Mouse (Mus musculus): ENCODE data around the gene Polr3gl.
A peak's percentile ranks its signal among the peaks of the same experiment; 100 is the strongest.

The Polr3gl gene

GRCm38 (mm10) chr3:96598156-96599068 lies 4.4 kb upstream of the Polr3gl start:
- no peak for DNase-seq (ENCODE audit: extremely low spot score, low spot score)

DNA sequence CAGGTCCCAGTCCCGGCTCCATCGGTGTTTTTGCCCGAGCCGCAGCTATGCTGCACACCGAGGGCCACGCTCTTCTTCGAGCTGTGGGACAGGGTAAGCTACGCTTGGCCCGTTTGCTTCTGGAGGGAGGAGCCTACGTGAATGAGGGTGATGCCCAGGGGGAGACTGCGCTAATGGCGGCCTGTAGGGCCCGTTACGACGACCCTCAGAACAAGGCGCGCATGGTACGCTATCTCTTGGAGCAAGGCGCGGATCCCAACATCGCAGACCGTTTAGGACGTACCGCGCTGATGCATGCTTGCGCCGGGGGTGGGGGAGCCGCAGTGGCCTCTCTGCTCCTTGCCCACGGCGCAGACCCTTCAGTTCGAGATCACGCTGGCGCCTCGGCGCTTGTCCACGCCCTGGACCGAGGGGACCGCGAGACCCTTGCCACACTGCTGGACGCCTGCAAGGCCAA lies 3.5 kb upstream of the Polr3gl start:
- peak; percentile 65 for DNase-seq (ENCODE audit: extremely low spot score, low spot score)

GRCm38 (mm10) chr3:96596855-96597254 lies 2.9 kb upstream of the Polr3gl start:
- DNase-seq (ENCODE audit: extremely low spot score, low spot score): no peak

DNA sequence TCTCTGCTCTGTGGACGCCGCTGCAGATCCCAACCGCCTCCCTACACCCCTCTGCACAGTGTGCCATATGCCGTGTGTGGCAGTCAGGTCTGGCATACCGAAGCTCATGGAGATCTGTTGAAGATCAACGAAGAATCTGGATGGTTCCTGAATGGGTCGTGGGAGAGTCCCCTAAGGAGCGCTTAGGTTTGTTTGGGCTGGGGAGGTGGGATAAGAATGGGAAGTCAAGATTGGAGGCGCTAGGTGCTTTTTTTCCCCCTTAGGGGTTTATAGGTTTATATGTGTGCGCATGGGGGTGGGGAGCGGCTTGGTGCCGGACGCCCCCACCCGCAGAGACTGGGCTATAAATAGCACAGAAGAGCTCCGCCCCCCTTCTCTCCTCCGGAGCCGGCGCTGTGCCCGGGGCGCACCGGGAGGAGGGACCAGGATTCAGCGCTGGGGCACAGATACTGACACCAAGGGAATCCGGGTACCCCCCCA lies 2.3 kb upstream of the Polr3gl start, which contains the start of gene Ankrd34a:
Gene Ankrd34a (plus strand): TSS at position 409 of the 480 bp plus-strand sequence.
- DNase-seq (ENCODE audit: extremely low spot score, low spot score): no peak

- no peak for DNase-seq (ENCODE audit: extremely low spot score, low spot score)
Observed at GRCm38 (mm10) chr3:96595661-96596060, 1.7 kb upstream of the Polr3gl start.

DNA sequence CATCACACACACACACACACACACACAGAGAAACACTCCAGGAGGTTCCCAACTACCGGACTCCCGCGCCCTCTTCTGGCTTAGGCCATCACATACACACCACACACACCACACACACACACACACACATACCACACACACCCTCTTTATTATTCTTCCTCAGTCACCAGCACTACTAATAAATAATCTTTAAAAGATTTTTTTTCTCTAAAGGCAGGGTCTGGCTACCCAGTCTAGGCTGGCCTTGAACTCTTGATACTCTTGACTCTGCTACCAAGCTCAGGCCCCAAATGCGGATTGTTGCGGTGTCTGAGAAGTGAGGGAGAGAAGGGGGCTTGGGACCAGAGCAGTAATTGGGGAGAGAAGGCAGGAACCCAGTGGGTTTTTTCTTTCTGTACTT lies 870 bp upstream of the Polr3gl start:
- DNase-seq (ENCODE audit: extremely low spot score, low spot score): no peak

DNA sequence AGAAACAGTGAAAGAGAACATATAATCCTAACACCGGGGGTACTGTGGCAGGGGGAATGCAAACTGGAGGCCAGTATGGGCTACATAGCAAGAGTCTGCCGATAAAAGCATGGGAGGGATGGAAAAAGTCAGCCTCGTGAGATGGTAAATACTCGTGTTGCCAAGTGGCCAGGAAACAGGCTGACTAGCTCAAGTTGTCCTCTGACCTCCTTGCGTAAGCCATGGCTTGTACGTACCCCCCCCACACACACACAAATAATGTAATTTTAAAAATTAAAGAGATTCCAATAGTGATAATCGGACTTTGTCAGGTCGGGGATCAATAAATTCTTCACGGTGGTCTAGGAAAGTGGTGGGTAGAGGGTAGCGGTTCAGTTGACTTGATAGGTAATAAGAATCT lies 607 bp downstream of the Polr3gl start:
- DNase-seq (ENCODE audit: extremely low spot score, low spot score): peak; percentile 47

- DNase-seq (ENCODE audit: extremely low spot score, low spot score): no peak
Observed at GRCm38 (mm10) chr3:96590657-96591056, 3.3 kb downstream of the Polr3gl start.

GRCm38 (mm10) chr3:96583386-96583785 lies 10.6 kb downstream of the Polr3gl start:
- no peak for DNase-seq (ENCODE audit: extremely low spot score, low spot score)

GRCm38 (mm10) chr3:96581771-96582515 lies 12.0 kb downstream of the Polr3gl start:
- DNase-seq (ENCODE audit: extremely low spot score, low spot score): no peak

- DNase-seq (ENCODE audit: extremely low spot score, low spot score): no peak
Observed at GRCm38 (mm10) chr3:96581141-96581540, 12.8 kb downstream of the Polr3gl start.

DNA sequence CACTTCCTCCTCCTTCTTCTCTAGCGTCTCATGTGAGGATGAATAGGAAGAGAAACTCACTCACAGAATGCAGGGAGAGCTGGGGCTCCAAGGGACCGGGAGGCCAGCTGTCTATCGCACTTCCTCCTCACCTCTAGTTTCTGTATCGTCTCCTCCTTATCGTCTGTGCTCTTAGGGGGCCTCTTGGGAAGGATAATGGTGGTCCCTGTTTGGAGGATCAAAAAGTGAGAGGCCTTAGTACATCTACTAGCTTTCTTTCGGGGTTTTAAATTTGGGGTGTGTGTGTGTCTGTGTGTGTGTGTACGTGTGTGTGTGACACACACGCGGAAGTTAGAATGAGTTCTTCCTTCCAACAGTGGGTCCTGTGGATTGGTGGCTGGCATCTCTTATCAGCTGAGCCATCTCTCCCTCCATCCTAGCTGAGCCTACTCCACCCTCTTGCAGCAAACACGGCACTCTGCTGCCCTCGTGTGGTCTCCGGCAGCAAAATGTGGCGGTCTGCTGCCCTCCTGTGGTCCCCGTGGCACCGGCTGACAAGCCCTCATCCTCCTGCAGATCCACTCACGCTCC lies 14.0 kb downstream of the Polr3gl start:
- peak; percentile 90 for DNase-seq (ENCODE audit: extremely low spot score, low spot score)

- no peak for DNase-seq (ENCODE audit: extremely low spot score, low spot score)
Observed at GRCm38 (mm10) chr3:96579239-96579750, 14.7 kb downstream of the Polr3gl start.

- no peak for DNase-seq (ENCODE audit: extremely low spot score, low spot score)
Observed at GRCm38 (mm10) chr3:96578561-96579238, 15.3 kb downstream of the Polr3gl start.

DNA sequence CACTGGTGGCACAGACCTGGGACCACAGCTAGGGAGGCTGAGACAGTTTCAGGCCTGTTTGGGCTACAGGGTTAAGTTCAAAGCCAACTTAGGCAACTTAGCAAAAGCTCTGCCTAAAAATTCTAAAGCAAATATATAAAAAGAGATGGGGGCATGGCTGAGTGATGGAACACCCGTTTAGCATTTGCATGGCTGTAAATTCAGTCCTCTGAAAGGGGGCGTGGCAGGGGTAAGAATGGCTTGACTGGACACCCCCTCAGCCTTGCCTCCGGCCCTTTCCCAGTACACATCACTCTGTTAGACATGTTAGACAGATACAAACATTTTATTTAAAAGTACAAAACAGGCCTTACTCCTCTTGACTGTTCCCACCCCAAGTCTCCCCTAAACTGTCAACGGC lies 16.4 kb downstream of the Polr3gl start:
- DNase-seq (ENCODE audit: extremely low spot score, low spot score): no peak

- peak; percentile 85 for DNase-seq (ENCODE audit: extremely low spot score, low spot score)
Observed at GRCm38 (mm10) chr3:96576690-96577541, 17.1 kb downstream of the Polr3gl start, which contains the start of gene Gm16253. Gm16253 (plus strand) TSS chr3:96576984.

DNA sequence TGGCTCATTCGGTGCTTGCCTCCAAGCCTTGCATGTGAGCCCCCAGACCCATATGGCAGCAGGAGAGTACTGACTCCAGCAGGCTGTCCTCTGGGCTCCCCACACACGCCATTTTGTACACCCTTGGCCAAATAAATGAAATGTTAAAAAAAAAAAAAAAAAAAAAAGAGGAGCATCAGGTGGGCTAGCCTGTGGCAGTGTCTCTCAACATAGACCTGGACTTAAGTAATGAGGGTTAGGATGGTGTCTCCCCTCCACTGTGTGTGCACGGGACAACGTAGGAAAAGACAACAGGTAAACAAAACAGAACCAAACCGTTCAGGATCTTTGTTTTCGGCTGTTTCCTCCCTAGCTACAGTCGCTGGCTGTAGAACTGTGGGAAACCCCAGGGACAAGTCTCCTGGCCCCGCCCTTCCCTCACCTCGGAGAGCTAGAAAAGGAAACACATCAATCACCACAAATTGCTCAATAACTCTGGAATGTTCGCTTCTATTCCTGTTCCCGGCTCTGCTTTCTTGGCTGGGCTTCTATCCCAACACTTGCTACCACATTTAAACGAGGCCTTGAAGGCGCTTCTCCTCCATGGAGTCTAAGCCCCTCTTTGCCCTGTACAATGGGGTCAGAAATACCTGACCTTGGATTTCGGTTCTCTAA lies 17.8 kb downstream of the Polr3gl start:
- no peak for DNase-seq (ENCODE audit: extremely low spot score, low spot score)

DNA sequence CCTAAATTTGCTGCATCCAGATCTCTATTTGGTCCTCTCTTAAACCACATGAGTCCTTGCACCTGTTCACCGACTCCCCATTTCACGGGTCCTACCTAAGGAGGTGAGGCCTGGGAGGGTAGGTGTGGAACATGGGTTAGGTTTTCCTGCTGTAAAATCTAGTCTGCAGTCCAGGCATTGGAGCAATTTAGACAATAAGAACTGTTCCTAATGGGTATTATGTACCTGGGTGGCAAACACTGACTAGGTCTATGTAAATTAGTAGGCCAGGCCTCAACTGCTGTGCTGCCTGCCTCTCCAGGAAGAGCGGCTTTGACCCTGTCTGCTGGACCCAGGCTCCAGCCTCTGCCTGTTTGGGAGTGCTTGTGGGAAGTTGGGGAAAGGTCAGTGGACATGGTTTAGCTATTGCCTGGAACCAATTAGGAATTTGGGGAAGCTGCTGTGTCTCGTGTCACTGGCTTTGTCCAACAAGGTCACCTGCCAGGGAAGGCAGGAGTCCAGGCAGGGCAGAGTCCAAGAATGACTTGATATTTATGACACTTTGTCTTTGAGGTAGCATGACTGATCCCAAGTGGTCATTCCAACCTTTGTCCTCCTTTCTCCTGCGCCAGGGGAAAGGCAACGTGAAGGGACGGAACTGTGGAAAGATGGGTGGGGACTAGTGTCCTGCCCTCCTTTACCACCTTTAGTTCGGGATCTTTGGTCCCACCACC lies 18.6 kb downstream of the Polr3gl start:
- no peak for DNase-seq (ENCODE audit: extremely low spot score, low spot score)
